Mouse (Mus musculus): ENCODE data around the gene Lgi2. TPM values are rescaled to one million over a fixed set of nuclear protein-coding genes. Genes with fewer than 3 reads are reported as not detected.

Gene Lgi2
- total RNA-seq, 1 experiment, result 1.0 TPM

DNA sequence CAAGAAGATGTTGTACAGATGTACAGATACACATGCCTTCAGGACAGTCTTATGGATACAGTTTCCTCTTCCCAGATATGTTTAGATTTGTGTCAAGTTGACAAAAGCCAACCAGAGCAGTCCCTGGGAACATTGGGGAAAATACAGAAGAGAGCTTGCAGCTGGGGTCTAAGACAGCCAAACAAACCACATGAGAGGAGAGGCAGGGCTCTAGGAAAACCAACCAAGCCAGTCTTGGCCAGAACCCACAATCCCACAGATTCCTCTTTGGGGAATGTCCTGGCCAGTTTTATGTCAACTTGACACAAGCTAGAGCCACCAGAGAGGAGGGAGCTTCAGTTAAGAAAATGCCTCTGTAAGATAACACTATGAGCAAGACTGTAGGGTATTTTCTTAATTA, 26.8 kb downstream of the Lgi2 start:
- no peaks in the 10 kb centered on the region for H3K9me3 ChIP-seq (ENCODE audit: control insufficient read depth, insufficient read depth, low read depth, low read length)
- H3K9ac ChIP-seq (ENCODE audit: insufficient read depth, low read depth, low read length, poor library complexity, severe bottlenecking), result no peak overlapping the region
- no peak overlapping the region for H3K27ac ChIP-seq (ENCODE audit: insufficient read depth, low read depth, low read length, poor library complexity, severe bottlenecking)
- DNase-seq (ENCODE audit: low read depth, low spot score), result no peak
- H3K36me3 ChIP-seq (ENCODE audit: control insufficient read depth, insufficient read depth, low read length, poor library complexity, severe bottlenecking), result no peaks in the 10 kb centered on the region
- no peaks in the 10 kb centered on the region for H3K4me1 ChIP-seq (ENCODE audit: control insufficient read depth in 2 of 2, insufficient read depth in 2 of 2, low read length in 2 of 2, poor library complexity in 1 of 2)
- no peak for TF ChIP-seq MAFK (IDR thresholded peaks at IDR 0.05; ENCODE audit: insufficient read depth, low read depth, low read length)
- TF ChIP-seq CHD2 (IDR thresholded peaks at IDR 0.05; ENCODE audit: low read depth, low read length), result no peak
- no peak for TF ChIP-seq ZC3H11A (IDR thresholded peaks at IDR 0.05; ENCODE audit: borderline replicate concordance, low read depth, low read length)
- no peak for TF ChIP-seq HCFC1 (IDR thresholded peaks at IDR 0.05; ENCODE audit: borderline replicate concordance, insufficient read depth, low read length)
- no peak for TF ChIP-seq ZNF384 (IDR thresholded peaks at IDR 0.05; ENCODE audit: low read depth, low read length)
- no peak overlapping the region for H3K4me3 ChIP-seq (ENCODE audit: insufficient read depth in 1 of 2, low read depth in 1 of 2, low read length in 2 of 2, poor library complexity in 1 of 2, severe bottlenecking in 1 of 2)
- in situ Hi-C loops (cut with MboI; ENCODE audit: low sequenced_read_pairs in 2 of 2, unreplicated experiment in 2 of 2), result no loop called here

DNA sequence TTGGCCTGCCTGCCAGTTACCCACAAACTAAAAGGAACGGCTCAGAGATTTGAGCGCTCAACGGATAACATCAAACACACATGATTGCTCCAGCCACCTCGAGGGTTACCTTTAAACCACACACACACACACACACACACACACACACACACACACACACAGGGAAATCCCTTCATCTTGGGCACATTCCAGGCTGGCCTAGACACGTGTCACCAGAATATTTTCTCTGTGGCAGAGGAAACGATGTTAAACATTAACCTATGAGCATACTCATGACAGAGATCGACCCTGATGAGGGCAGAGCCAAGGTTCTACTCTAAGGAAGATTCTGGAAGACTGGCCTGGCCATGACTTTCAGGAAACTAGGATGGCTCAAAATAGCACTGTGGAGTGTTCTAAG, 29.2 kb downstream of the Lgi2 start:
- Histone ChIP-seq H3K27ac (ENCODE audit: insufficient read depth, low read depth, low read length, poor library complexity, severe bottlenecking) (no peak overlapping the region), H3K4me3 (ENCODE audit: insufficient read depth in 1 of 2, low read depth in 1 of 2, low read length in 2 of 2, poor library complexity in 1 of 2, severe bottlenecking in 1 of 2) (no peak overlapping the region), H3K36me3 (ENCODE audit: control insufficient read depth, insufficient read depth, low read length, poor library complexity, severe bottlenecking) (no peaks in the 10 kb centered on the region), H3K4me1 (ENCODE audit: control insufficient read depth in 2 of 2, insufficient read depth in 2 of 2, low read length in 2 of 2, poor library complexity in 1 of 2) (no peaks in the 10 kb centered on the region), H3K9ac (ENCODE audit: insufficient read depth, low read depth, low read length, poor library complexity, severe bottlenecking) (no peak overlapping the region), H3K9me3 (ENCODE audit: control insufficient read depth, insufficient read depth, low read depth, low read length) (no peaks in the 10 kb centered on the region)
- DNase-seq (ENCODE audit: low read depth, low spot score), result no peak
- in situ Hi-C loops (cut with MboI; ENCODE audit: low sequenced_read_pairs in 2 of 2, unreplicated experiment in 2 of 2), result no loop called here
- no peak for TF ChIP-seq HCFC1 (IDR thresholded peaks at IDR 0.05; ENCODE audit: borderline replicate concordance, insufficient read depth, low read length)
- TF ChIP-seq ZNF384 (IDR thresholded peaks at IDR 0.05; ENCODE audit: low read depth, low read length), result no peak
- TF ChIP-seq CHD2 (IDR thresholded peaks at IDR 0.05; ENCODE audit: low read depth, low read length), result no peak

DNA sequence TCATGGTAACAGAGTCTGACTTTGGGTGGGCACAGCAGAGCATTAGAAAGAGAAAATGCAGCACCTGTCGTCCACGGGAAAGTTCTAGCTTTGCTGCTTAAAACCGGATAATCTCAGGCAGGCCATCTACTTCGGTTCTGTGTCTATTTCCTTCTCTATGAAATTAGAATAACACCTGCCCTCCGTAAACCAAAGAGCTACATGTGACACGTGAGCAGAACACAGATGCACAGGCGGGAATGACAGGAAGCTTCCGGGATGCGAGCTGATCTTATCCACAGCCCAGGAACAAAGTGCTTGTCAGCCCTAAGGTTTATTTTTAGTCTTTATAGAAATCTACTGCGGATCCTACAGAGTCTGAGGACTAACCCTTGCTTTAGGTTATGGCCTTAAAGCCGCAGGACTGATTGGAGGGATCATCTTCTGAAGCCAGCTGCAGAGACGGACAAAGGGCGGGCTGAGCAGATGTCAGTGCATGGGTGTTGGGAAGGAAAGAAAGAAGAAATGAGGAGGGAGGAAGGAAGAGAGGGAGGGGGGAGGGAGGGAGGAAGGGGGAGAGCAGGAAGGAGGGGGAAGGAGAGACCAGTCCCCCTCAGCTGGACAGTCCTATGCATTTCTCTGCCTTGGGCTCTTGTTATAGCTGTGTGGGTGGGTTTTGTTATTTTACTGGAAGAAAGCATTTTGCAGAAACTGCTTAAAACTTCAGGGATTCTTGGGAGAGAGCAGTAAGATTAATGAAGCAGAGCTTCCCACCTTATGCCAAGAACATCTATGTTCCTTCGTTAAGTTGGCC, 31.3 kb downstream of the Lgi2 start:
- Histone ChIP-seq H3K27ac (ENCODE audit: insufficient read depth, low read depth, low read length, poor library complexity, severe bottlenecking) (no peak overlapping the region), H3K9ac (ENCODE audit: insufficient read depth, low read depth, low read length, poor library complexity, severe bottlenecking) (no peak overlapping the region), H3K36me3 (ENCODE audit: control insufficient read depth, insufficient read depth, low read length, poor library complexity, severe bottlenecking) (no peaks in the 10 kb centered on the region), H3K9me3 (ENCODE audit: control insufficient read depth, insufficient read depth, low read depth, low read length) (no peaks in the 10 kb centered on the region), H3K4me1 (ENCODE audit: control insufficient read depth in 2 of 2, insufficient read depth in 2 of 2, low read length in 2 of 2, poor library complexity in 1 of 2) (no peaks in the 10 kb centered on the region), H3K4me3 (ENCODE audit: insufficient read depth in 1 of 2, low read depth in 1 of 2, low read length in 2 of 2, poor library complexity in 1 of 2, severe bottlenecking in 1 of 2) (no peak overlapping the region)
- in situ Hi-C loops (cut with MboI; ENCODE audit: low sequenced_read_pairs in 2 of 2, unreplicated experiment in 2 of 2), result no loop called here
- TF ChIP-seq ZNF384 (IDR thresholded peaks at IDR 0.05; ENCODE audit: low read depth, low read length) (no peak), CHD2 (IDR thresholded peaks at IDR 0.05; ENCODE audit: low read depth, low read length) (no peak), MAFK (IDR thresholded peaks at IDR 0.05; ENCODE audit: insufficient read depth, low read depth, low read length) (no peak)
- no peak for DNase-seq (ENCODE audit: low read depth, low spot score)

DNA sequence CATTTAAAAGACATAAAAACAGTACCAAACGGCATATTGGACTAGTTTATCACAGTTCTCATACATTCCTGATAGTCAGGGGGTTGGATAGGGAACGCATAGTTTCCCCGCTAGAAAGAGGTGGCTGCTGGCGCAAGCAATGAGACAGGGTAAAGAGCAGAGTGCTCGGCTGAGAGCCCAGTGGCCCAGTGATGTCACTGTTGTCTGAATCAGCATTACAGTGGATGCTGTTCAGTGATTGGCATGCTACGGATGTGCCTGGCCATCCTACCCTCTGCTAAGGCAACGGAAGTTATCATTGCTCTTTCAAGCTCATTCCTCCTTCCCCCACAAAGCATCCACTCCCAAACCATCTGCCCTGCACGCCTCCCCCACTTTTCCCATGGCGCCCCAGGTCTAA, 32.6 kb downstream of the Lgi2 start:
- H3K9ac ChIP-seq (ENCODE audit: insufficient read depth, low read depth, low read length, poor library complexity, severe bottlenecking), result no peak overlapping the region
- in situ Hi-C loops (cut with MboI; ENCODE audit: low sequenced_read_pairs in 2 of 2, unreplicated experiment in 2 of 2), result no loop called here
- TF ChIP-seq HCFC1 (IDR thresholded peaks at IDR 0.05; ENCODE audit: borderline replicate concordance, insufficient read depth, low read length), result no peak
- TF ChIP-seq MAFK (IDR thresholded peaks at IDR 0.05; ENCODE audit: insufficient read depth, low read depth, low read length), result no peak
- no peak for TF ChIP-seq ZNF384 (IDR thresholded peaks at IDR 0.05; ENCODE audit: low read depth, low read length)
- no peak for TF ChIP-seq CHD2 (IDR thresholded peaks at IDR 0.05; ENCODE audit: low read depth, low read length)
- no peak for TF ChIP-seq ZC3H11A (IDR thresholded peaks at IDR 0.05; ENCODE audit: borderline replicate concordance, low read depth, low read length)

DNA sequence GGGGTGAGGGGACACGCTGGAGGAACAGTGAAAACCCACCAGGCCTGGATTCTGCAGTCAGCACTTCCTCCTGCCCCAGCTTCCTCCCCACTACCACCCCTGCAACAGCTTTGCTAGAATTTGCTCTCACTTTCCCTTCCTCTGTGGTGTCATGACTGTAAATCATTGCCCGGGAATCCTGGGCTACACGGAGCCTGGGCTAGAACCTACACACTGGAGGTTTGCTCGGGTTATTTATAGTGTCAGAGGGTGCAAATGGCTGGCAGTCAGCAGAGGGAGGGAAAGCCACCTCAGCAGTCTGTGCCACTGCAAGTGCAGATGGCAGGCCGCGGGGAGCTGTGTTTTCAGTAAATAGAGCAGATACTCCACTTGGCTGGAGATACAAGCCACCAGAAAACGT, 37.7 kb downstream of the Lgi2 start:
- Histone ChIP-seq H3K4me3 (ENCODE audit: insufficient read depth in 1 of 2, low read depth in 1 of 2, low read length in 2 of 2, poor library complexity in 1 of 2, severe bottlenecking in 1 of 2) (no peak overlapping the region), H3K9me3 (ENCODE audit: control insufficient read depth, insufficient read depth, low read depth, low read length) (no peaks in the 10 kb centered on the region), H3K9ac (ENCODE audit: insufficient read depth, low read depth, low read length, poor library complexity, severe bottlenecking) (no peak overlapping the region), H3K36me3 (ENCODE audit: control insufficient read depth, insufficient read depth, low read length, poor library complexity, severe bottlenecking) (no peaks in the 10 kb centered on the region), H3K27ac (ENCODE audit: insufficient read depth, low read depth, low read length, poor library complexity, severe bottlenecking) (no peak overlapping the region), H3K4me1 (ENCODE audit: control insufficient read depth in 2 of 2, insufficient read depth in 2 of 2, low read length in 2 of 2, poor library complexity in 1 of 2) (no peaks in the 10 kb centered on the region)
- no peak for DNase-seq (ENCODE audit: low read depth, low spot score)
- TF ChIP-seq ZNF384 (IDR thresholded peaks at IDR 0.05; ENCODE audit: low read depth, low read length), result no peak
- TF ChIP-seq ZC3H11A (IDR thresholded peaks at IDR 0.05; ENCODE audit: borderline replicate concordance, low read depth, low read length), result no peak
- TF ChIP-seq CHD2 (IDR thresholded peaks at IDR 0.05; ENCODE audit: low read depth, low read length), result no peak
- TF ChIP-seq MAFK (IDR thresholded peaks at IDR 0.05; ENCODE audit: insufficient read depth, low read depth, low read length), result no peak
- TF ChIP-seq HCFC1 (IDR thresholded peaks at IDR 0.05; ENCODE audit: borderline replicate concordance, insufficient read depth, low read length), result no peak
- in situ Hi-C loops (cut with MboI; ENCODE audit: low sequenced_read_pairs in 2 of 2, unreplicated experiment in 2 of 2), result no loop called here

More for the DNA sequence above, 32.6 kb downstream of the Lgi2 start:
- DNase-seq (ENCODE audit: low read depth, low spot score), result no peak
- Histone ChIP-seq H3K4me1 (ENCODE audit: control insufficient read depth in 2 of 2, insufficient read depth in 2 of 2, low read length in 2 of 2, poor library complexity in 1 of 2) (no peaks in the 10 kb centered on the region), H3K27ac (ENCODE audit: insufficient read depth, low read depth, low read length, poor library complexity, severe bottlenecking) (no peak overlapping the region), H3K4me3 (ENCODE audit: insufficient read depth in 1 of 2, low read depth in 1 of 2, low read length in 2 of 2, poor library complexity in 1 of 2, severe bottlenecking in 1 of 2) (no peak overlapping the region), H3K9me3 (ENCODE audit: control insufficient read depth, insufficient read depth, low read depth, low read length) (no peaks in the 10 kb centered on the region), H3K36me3 (ENCODE audit: control insufficient read depth, insufficient read depth, low read length, poor library complexity, severe bottlenecking) (no peaks in the 10 kb centered on the region)
